Mouse (Mus musculus) retina, postnatal 1 day (tissue): ENCODE data around the gene 2010300C02Rik.

Source experiments
- DNase-seq: peaks from one replicate; pipeline ENCODE4 v3.0.0-alpha.2; 2012

Gene 2010300C02Rik

GRCm38 (mm10) chr1:37711082-37711481 lies 8.8 kb downstream of the 2010300C02Rik start:
- no peak for DNase-seq

GRCm38 (mm10) chr1:37709736-37710135 lies 10.1 kb downstream of the 2010300C02Rik start:
- no peak for DNase-seq

DNA sequence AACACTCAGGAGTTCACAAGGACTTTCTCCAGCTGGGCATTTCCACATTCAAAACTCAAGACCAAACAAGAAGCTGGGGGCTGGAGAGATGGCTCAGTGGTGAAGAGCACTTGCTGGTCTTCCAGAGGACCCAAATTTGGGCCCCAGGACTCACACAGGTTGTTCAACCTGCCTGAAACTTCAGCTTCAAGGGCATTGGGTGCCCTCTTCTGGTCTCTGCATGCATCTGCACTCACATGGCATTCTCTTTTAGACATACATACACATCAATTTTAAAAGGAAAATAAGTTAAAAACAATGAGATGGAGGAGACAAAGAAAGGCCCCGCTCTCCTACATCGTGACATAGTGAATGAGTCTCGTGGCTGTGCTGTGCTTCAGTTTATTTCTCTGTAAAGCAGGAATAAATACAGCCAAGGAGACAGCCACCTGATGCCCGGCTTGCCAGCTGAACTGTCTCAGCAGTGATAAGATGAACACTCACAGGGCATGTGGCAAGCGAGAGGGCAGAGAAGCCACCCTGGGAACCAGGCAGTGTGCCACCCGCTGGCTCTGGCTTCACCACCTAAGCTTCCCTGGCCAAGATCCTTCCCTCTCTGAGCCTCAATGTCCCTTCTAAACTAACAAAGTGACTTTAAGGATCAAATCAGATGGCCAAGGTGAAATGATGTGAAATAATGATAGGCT lies 11.5 kb downstream of the 2010300C02Rik start:
- no peak for DNase-seq

- DNase-seq: no peak
These were observed 17.6 kb downstream of the 2010300C02Rik start for GRCm38 (mm10) chr1:37702326-37702725.

GRCm38 (mm10) chr1:37698852-37699439 lies 20.9 kb downstream of the 2010300C02Rik start:
- DNase-seq: no peak

DNA sequence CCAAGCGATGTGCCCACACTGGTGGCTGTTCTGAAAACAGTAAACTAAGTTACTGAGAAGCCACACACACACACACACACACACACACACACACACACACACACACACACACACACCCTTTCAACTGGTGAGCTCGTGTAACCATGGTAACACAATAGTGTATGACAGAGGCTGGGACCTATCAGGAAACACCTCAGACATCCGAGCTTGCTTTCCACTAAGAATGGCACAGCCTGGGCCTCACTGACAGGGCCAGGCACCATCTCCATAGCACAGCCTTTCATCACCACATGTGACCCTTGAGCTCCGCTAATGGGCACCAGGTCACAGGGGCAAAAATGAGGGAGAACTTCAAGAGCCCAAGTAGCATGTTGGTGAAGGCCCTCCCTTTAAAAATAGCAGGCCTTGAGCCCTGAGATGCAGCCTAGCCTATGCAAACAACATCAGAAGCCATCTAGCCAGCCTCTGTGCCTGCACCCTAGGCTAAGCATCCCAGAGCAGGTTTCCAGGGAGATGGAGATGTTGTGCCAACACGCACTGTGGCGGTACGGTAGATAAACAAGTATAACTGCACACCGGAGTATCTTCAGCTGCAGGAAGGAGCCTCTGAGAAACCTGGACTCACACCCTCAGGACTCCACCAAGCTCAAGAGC lies 21.6 kb downstream of the 2010300C02Rik start:
- DNase-seq: no peak

DNA sequence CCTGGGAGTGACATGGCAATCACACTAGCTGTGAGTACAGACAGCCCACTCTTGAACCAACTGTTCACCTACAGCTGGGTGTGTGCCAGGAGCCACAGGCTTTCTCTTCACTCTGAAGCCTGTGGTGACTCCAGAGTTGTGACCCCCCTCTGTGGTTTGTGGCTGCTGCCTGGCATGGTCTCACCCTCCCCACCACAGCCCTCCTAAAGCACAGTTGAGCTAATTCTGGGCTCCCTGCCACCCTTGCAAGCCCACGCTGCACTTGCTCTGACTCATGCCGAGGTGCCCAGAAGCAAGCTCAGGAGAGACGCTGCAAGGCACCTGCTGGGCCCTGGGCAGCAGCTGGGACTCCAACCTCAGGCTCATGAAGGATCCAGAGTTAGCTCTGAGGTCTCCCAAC lies 23.0 kb downstream of the 2010300C02Rik start:
- DNase-seq: no peak

DNA sequence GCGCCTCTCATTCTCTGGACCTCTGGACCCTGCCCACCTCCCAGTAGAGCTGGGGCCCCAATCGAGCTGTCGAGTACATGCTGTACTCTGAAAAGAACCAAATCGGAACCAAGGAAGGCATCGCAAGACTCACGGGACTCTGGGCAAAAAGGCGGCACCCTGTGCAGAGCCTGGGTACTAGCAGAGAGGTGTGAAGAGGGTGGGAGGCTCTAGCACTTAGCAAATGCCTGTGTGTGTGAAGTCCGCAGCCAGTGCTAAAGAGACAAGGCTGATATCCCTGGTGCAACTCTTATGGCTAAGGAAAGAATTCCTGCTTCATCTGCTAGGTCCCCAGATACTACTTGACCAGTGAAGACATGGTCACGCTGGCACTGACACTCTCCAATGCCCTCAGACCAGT lies 24.2 kb downstream of the 2010300C02Rik start:
- DNase-seq: no peak

GRCm38 (mm10) chr1:37694417-37694816 lies 25.5 kb downstream of the 2010300C02Rik start:
- no peak for DNase-seq

DNA sequence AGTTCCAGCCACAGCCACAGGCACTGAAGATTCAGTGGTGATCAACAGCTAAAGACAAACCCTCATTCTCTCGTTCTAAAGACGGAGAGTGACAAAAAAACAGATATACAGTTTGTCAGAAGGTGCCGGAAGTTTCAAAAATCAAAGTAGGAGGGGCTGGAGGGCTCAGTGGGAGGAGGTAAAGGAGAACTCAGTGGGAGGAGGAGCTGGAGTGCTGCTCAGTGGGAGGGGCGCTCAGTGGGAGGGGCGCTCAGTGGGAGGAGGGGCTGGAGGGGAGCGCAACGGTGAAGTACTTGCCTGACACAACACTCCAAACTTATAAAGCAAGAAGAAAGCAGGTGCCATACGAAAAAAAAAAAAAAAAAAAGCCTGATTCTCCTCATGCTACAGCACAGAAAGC lies 28.7 kb downstream of the 2010300C02Rik start:
- no peak for DNase-seq

GRCm38 (mm10) chr1:37690665-37691064 lies 29.2 kb downstream of the 2010300C02Rik start:
- no peak for DNase-seq

DNA sequence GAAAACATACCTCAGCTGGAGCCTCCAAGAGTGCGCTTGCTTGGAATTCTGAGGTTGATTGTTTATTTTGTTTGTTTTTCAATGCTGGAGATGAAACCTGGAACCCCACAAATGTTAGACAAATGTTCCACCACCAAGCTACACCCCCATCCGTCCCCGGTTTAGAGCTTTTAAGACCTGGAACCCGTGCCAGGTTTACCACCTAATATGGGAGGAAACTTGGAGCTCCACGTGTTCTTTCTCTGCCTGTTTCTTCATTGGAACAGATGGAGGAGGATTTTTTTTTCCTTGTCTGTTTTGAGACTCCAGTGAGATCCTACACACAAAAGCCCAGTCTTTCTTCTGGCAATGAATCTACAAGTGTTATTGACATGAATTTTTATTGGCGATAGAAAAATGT lies 30.2 kb downstream of the 2010300C02Rik start:
- no peak for DNase-seq

GRCm38 (mm10) chr1:37688351-37688750 lies 31.5 kb downstream of the 2010300C02Rik start:
- DNase-seq: no peak

- DNase-seq: peak; percentile 53
These were observed 32.4 kb downstream of the 2010300C02Rik start for GRCm38 (mm10) chr1:37687515-37687914.

GRCm38 (mm10) chr1:37686953-37687441 lies 32.9 kb downstream of the 2010300C02Rik start:
- DNase-seq: no peak

DNA sequence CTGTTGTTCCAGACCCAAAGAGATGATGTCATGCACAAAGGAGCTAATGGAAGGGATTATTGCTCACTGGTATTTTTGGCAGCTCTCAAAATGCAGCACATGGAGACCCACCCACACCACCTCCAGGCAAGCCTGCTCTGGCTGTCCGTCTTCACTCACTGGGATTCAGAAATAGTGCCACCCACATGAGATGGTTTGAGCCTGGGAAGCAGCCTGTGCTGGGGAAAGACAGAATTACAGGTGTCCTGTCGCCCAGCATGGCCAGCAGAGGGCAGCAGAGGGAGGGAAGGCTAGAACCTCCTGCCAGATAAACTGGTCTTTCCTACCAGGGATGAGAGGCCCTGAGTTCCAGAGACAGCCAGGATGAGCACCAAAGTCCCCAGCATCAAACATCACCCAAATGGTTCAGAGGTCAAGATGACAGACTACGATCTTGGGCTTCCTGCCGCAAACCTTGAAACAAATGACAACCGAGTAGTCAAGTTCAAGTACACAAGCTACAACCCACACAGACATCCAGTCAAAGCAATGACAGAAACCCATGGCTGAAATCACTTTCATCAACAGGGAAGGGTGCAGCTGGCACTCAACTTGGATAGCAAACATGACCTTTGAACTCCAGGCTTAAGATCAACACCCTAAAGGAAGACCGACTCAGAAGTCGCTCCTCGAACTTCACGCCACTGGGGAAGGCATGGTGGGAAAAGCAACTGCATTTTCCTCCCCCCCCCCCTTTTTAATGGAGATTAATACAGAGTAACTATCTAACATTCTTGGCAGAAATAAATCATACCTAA lies 41.4 kb downstream of the 2010300C02Rik start:
- DNase-seq: peak; percentile 73

GRCm38 (mm10) chr1:37676967-37677512 lies 42.8 kb downstream of the 2010300C02Rik start:
- DNase-seq: no peak

DNA sequence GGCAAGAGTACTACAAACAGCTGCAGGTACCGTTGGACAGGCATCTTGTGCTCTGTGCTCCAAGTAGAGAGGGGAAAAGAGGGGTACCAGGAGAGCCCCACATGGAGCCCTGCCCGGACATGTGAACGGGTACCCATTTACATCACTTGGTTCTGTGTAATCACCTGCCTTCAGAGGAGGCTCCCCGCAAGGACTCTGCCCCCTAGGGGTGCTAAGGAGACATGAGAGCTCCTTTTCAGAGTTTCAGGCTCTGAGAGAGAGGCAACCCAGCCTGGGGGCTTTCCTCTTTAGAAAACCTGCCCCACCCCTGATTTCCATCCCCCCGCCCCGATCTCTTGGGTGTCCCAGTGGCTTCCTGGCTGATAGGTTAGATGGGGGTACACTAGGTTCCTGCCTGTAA lies 44.4 kb downstream of the 2010300C02Rik start:
- DNase-seq: no peak

GRCm38 (mm10) chr1:37674266-37674665 lies 45.6 kb downstream of the 2010300C02Rik start:
- DNase-seq: no peak

DNA sequence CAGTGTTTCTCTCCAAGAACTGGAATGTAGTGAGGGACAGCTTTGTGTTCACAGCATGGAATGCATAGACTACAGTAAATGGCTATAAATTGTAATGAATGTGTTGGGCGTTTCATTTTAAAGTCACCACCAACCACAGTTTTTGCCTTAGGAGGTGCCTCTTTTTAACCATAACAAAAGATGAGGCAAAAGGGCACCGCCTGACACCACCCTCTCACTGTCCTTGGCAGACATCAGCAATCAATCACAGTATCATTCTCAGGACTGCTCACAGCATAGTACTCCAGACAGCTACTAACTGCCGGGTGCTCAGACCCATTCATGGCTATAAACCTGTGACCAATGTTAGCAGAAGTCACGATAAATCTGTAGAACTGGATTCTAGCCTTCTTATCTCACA lies 48.6 kb downstream of the 2010300C02Rik start:
- no peak for DNase-seq

DNA sequence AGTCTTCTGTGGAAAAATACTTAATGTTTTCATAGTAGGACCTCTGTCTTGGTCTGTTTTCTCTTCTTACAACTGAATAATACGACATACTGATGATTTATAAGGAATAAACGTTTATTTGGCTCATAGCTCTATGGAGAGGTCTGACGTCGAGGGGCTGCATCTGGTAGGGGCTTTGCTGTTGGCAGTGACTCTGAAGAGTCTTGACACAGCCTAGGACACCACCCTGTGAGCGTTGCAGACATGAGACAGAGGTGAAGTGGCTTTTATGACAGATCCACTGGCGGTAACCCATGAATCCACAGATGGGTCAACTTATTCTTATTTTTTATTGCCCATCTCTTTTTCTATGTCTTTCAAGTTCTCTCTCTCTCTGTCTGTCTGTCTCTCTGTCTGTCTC lies 52.5 kb downstream of the 2010300C02Rik start:
- DNase-seq: no peak

GRCm38 (mm10) chr1:37666587-37666986 lies 53.3 kb downstream of the 2010300C02Rik start:
- DNase-seq: no peak
